Mouse (Mus musculus): ENCODE results near the gene Slc25a30. TPM values are rescaled to one million over a fixed set of nuclear protein-coding genes. Genes with fewer than 3 reads are reported as not detected.
A peak's percentile ranks its signal among the peaks of the same experiment; 100 is the strongest.

Gene Slc25a30
- polyA plus RNA-seq, 1 experiment from 2014 or later = 1.8 TPM

DNA sequence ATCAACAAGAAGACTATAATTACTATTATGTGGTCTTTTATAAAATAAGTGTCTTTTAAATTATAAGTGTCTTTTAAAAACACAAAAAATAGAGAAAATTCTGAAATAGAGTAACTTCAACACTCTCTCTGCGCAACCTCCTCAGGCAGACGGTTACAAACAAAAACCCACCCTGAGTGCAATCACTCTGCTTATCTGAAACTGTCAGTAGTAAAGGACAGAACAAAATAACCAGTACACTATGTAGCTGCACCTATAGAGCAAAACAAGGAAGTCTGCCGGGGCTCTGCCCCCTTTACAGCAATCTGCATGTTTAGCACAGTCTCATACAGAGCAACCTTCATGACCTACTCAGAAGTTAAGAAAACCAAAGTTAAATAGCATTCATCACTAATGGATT, 44.9 kb downstream of the Slc25a30 start:
- H3K9me3 ChIP-seq (replicated peaks) = no peaks in the 10 kb centered on the region
- 34% methylated on average over 3 of the region's 3 CpGs for WGBS (ENCODE audit: insufficient replicate concordance)
- H3K4me2 ChIP-seq = no peak overlapping the region
- ATAC-seq (ENCODE audit: insufficient read depth) = 0 out of 2 replicates have a peak, but pooled peaks have one; percentile 37
- H3K27me3 ChIP-seq = no peaks in the 10 kb centered on the region
- H3K4me3 ChIP-seq (replicated peaks) = no peak overlapping the region
- H3K27ac ChIP-seq (replicated peaks) = no peak overlapping the region
- peaks cover 65% of the 10 kb centered on the region for H3K36me3 ChIP-seq (replicated peaks)
- no peak overlapping the region for H3K9ac ChIP-seq
- H3K4me1 ChIP-seq (replicated peaks) = 0 out of 2 replicates have a peak, but pooled peaks cover 4% of the 10 kb centered on the region

DNA sequence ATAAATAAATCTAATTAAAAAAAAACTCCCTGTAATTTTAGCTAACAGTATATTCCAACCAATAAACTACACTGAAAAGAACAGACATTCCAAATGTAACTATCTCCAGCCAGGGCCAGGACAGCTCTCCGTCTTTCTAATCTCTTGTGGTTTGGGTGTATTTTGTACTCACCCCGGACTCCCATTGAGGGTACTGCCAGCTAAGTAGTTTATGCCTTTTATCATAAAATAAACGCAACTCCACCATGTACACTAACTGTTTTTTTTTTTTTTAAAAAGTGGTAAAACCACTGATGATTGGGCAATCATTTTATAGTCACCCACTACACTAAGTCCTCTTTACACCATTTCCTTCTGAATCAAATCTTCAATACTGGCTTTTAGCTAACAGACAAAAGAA, 51.2 kb downstream of the Slc25a30 start:
- Histone ChIP-seq H3K4me2 (no peak overlapping the region), H3K4me1 (replicated peaks) (no peaks in the 10 kb centered on the region), H3K27me3 (no peaks in the 10 kb centered on the region), H3K36me3 (replicated peaks) (peaks cover 77% of the 10 kb centered on the region), H3K4me3 (replicated peaks) (no peak overlapping the region), H3K9me3 (replicated peaks) (no peaks in the 10 kb centered on the region), H3K9ac (no peak overlapping the region), H3K27ac (replicated peaks) (no peak overlapping the region)
- ATAC-seq (ENCODE audit: insufficient read depth) = no peak
- WGBS (ENCODE audit: insufficient replicate concordance) = 41% methylated on average over 3 of the region's 3 CpGs

DNA sequence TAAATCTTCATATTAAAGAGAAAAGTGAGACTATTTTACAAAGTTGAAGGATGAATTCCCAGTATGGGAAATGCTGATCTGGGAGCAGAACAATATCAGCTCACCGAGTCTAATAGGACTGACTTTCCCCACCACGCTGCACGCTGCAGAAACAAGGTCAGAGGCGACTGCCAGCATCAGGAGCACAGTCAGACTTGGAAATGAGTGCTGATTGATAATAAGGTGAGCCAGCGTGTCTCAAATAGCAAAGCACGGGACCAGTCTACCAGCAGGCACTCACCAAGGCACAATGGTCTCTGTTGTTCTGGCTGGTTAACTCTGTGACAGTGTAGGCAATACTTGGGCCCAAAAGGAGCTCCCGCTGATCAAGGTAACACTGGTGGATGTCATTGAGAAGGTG, 54.2 kb downstream of the Slc25a30 start:
- H3K36me3 ChIP-seq (replicated peaks) = peaks cover 86% of the 10 kb centered on the region
- ATAC-seq (ENCODE audit: insufficient read depth) = no peak
- no peak overlapping the region for H3K4me3 ChIP-seq (replicated peaks)
- H3K4me1 ChIP-seq (replicated peaks) = no peaks in the 10 kb centered on the region
- H3K4me2 ChIP-seq = no peak overlapping the region
- WGBS (ENCODE audit: insufficient replicate concordance) = 84% methylated on average over 7 of the region's 7 CpGs
- H3K9me3 ChIP-seq (replicated peaks) = no peaks in the 10 kb centered on the region
- no peaks in the 10 kb centered on the region for H3K27me3 ChIP-seq
- no peak overlapping the region for H3K27ac ChIP-seq (replicated peaks)
- no peak overlapping the region for H3K9ac ChIP-seq

DNA sequence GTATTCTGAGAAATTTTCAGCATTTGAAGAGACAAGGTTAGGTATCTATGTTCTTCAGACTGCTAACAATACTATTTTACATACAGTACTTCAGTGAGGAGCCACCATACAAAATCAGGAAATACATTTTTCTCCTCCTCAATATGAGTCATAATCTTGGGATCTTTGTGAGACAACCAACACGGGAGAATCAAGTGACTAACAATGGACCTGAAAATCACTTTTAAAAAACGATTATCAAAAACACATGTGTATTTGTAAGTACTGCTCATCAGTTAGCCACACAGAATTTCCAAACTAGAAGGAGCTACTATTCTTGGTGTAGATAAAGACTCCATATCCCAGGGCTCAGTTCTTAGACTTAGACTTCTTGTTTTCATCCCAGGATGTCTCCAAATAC, 55.5 kb downstream of the Slc25a30 start:
- H3K4me1 ChIP-seq (replicated peaks) = no peaks in the 10 kb centered on the region
- no peak overlapping the region for H3K4me3 ChIP-seq (replicated peaks)
- H3K9me3 ChIP-seq (replicated peaks) = no peaks in the 10 kb centered on the region
- H3K27ac ChIP-seq (replicated peaks) = no peak overlapping the region
- ATAC-seq (ENCODE audit: insufficient read depth) = no peak
- peaks cover 86% of the 10 kb centered on the region for H3K36me3 ChIP-seq (replicated peaks)
- H3K27me3 ChIP-seq = no peaks in the 10 kb centered on the region
- WGBS (ENCODE audit: insufficient replicate concordance) = 62% methylated on average over 2 of the region's 2 CpGs
- H3K9ac ChIP-seq = no peak overlapping the region
- H3K4me2 ChIP-seq = no peak overlapping the region

DNA sequence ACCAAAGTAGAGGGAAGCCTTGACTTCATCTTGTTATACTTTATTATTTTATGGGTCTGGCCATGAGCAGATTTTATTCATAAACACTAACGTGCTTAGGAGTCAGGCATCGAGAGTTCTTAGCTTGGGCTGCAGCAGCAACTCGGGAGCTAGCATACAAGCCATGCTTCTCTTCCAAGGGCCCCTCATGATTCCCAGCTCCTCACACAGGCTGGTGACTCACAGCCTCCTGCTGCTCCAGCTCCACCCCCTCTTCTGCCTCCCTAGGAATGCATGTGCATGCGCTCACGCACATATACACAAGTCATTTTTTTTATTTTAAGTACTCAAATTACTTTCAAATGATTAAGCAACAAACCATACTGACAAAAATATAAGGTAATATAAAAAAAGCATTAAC, 58.7 kb downstream of the Slc25a30 start:
- Histone ChIP-seq H3K4me1 (replicated peaks) (no peaks in the 10 kb centered on the region), H3K9me3 (replicated peaks) (no peaks in the 10 kb centered on the region), H3K27ac (replicated peaks) (no peak overlapping the region), H3K27me3 (no peaks in the 10 kb centered on the region), H3K4me2 (no peak overlapping the region), H3K4me3 (replicated peaks) (no peak overlapping the region), H3K36me3 (replicated peaks) (peaks cover 80% of the 10 kb centered on the region), H3K9ac (no peak overlapping the region)
- WGBS (ENCODE audit: insufficient replicate concordance) = 91% methylated on average over 5 of the region's 5 CpGs
- ATAC-seq (ENCODE audit: insufficient read depth) = no peak

DNA sequence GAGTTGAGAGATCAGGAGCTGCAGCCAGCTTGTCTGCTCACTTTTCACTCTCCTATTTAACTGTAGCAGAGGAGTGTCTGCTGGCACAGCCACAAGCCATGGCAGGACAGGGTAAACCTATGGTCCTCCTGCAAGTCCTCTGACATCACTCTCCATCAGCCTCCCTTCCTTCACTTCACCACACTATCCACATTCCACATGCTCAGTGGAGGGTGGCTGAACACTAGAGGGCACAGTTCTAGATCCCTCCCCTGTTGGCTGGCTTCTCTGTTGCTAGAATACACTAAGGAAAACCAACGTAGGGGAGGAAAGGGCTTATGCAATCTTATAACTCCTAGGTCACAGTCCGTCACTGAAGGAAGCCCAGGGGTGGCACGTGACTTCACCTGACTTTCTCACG, 59.8 kb downstream of the Slc25a30 start:
- Histone ChIP-seq H3K4me3 (replicated peaks) (no peak overlapping the region), H3K36me3 (replicated peaks) (peaks cover 80% of the 10 kb centered on the region), H3K9ac (no peak overlapping the region), H3K27ac (replicated peaks) (no peak overlapping the region), H3K9me3 (replicated peaks) (no peaks in the 10 kb centered on the region), H3K4me2 (no peak overlapping the region), H3K4me1 (replicated peaks) (no peaks in the 10 kb centered on the region), H3K27me3 (no peaks in the 10 kb centered on the region)
- WGBS (ENCODE audit: insufficient replicate concordance) = 54% methylated on average over 4 of the region's 4 CpGs
- ATAC-seq (ENCODE audit: insufficient read depth) = no peak

DNA sequence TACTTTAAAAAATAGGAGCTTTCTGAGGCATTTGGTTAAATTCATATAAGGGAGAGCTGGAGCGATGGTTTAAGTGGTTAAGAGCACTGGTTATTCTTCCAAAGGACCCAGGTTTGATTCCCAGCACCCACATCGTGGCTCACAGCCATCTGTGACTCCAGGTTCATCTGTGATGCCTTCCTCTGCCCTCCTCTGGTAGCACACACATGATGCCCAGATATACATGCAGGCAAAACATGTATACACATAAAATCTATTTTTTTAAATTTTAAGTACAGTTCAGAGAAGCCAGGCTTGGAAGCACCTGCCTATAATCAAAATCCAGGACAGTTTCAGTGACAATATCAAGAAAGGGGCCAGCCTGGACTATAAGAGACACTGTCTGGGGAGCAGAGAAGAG, 64.0 kb downstream of the Slc25a30 start:
- Histone ChIP-seq H3K9ac (no peak overlapping the region), H3K9me3 (replicated peaks) (no peaks in the 10 kb centered on the region), H3K4me3 (replicated peaks) (no peak overlapping the region), H3K27ac (replicated peaks) (no peak overlapping the region), H3K36me3 (replicated peaks) (peaks cover 85% of the 10 kb centered on the region), H3K4me2 (no peak overlapping the region), H3K4me1 (replicated peaks) (no peaks in the 10 kb centered on the region), H3K27me3 (no peaks in the 10 kb centered on the region)
- ATAC-seq (ENCODE audit: insufficient read depth) = no peak
- WGBS (ENCODE audit: insufficient replicate concordance) = 92% methylated on average over 2 of the region's 2 CpGs

DNA sequence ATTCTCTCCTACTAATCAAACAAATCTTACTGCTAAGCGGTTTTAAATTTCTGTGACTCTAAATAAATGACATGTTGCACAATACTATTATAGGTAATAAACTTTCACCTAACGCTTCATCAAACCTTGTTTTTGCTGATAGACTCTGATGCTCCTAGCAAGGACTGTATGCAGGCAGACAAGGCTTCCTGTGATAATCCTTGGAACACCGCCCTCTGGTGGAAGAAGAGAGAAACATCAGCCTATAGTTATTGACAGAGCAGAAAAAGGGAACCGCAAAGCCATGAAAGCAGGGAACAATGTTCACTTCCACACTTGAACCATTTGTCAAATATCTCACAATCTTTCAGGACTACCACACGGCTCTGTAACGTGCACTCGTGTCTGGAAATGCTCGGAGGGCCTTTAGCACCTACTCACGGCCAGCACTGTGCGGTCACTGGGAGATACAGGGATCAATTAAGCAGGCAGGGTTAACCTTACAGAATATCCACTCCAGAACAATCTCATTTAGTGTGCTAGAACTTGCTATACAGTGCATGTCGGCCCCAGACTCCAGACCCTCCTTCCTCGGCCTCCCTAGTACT, 64.8 kb downstream of the Slc25a30 start:
- no peaks in the 10 kb centered on the region for H3K4me1 ChIP-seq (replicated peaks)
- H3K36me3 ChIP-seq (replicated peaks) = peaks cover 83% of the 10 kb centered on the region
- H3K9ac ChIP-seq = no peak overlapping the region
- H3K4me2 ChIP-seq = no peak overlapping the region
- no peak for ATAC-seq (ENCODE audit: insufficient read depth)
- no peaks in the 10 kb centered on the region for H3K9me3 ChIP-seq (replicated peaks)
- H3K27ac ChIP-seq (replicated peaks) = no peak overlapping the region
- no peak overlapping the region for H3K4me3 ChIP-seq (replicated peaks)
- WGBS (ENCODE audit: insufficient replicate concordance) = 48% methylated on average over 12 of the region's 12 CpGs
- H3K27me3 ChIP-seq = no peaks in the 10 kb centered on the region

DNA sequence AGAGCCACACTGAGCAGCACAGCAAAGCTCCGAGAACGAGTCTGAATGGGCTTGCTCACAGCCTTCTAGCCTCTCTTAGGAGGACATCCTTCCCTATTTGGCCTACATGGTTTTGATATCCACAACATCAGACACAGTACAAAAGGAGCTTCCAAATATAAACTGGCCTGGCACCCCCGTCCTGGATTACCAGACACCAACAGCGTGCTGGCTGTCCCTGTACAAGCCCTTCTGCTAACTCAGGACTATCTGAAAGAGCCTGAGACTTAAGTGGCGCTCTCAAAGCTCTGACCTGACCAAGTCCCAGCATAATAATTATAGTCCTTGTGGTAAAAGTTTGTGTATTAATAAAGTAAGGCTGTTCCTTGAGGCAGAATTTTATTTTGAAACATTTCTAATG, 66.7 kb downstream of the Slc25a30 start:
- no peaks in the 10 kb centered on the region for H3K27me3 ChIP-seq
- no peak overlapping the region for H3K27ac ChIP-seq (replicated peaks)
- no peaks in the 10 kb centered on the region for H3K4me1 ChIP-seq (replicated peaks)
- H3K4me2 ChIP-seq = no peak overlapping the region
- peaks cover 87% of the 10 kb centered on the region for H3K36me3 ChIP-seq (replicated peaks)
- H3K9me3 ChIP-seq (replicated peaks) = no peaks in the 10 kb centered on the region
- no peak for ATAC-seq (ENCODE audit: insufficient read depth)
- no peak overlapping the region for H3K9ac ChIP-seq
- H3K4me3 ChIP-seq (replicated peaks) = no peak overlapping the region
- 85% methylated on average over 5 of the region's 5 CpGs for WGBS (ENCODE audit: insufficient replicate concordance)

DNA sequence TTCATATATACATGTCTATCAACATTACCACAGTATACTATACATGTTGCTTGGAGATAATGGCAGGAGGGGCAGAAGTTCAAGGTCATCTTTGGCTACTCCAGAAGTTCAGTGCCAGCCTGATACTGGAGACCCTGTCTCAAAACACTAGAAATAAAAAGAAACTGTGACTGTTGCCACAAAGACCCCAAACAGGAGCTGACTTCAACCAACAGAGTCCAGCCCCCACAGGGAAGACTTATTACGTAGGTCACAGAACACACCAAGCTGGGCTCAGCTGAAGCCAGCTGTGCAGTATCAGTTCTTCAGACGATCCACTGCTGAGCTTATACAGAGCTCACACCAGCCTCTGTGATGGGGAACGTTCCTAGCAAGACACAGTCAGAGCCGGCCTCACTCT, 70.4 kb downstream of the Slc25a30 start:
- Histone ChIP-seq H3K4me3 (replicated peaks) (no peak overlapping the region), H3K36me3 (replicated peaks) (peaks cover 92% of the 10 kb centered on the region), H3K9me3 (replicated peaks) (no peaks in the 10 kb centered on the region), H3K27ac (replicated peaks) (no peak overlapping the region), H3K4me2 (no peak overlapping the region), H3K9ac (no peak overlapping the region), H3K27me3 (no peaks in the 10 kb centered on the region), H3K4me1 (replicated peaks) (no peaks in the 10 kb centered on the region)
- no peak for ATAC-seq (ENCODE audit: insufficient read depth)
- 78% methylated on average over 4 of the region's 4 CpGs for WGBS (ENCODE audit: insufficient replicate concordance)

DNA sequence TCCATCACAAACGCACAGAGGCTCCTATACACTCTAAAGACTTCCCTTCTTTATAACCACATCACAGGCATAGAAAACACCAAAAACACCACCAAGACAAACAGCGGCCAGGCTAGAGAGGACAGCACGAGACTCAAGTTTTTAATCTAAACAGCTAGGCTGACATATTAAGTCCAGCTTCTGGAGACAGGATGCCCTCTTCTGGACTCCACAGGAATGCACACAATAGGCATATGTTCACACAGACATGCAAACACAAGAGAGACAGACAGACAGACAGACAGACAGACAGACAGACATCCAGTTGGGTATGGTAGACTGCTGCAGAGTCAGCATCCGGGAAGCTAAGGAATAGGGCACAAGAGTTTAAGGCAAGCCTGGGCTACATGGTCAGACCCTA, 73.2 kb downstream of the Slc25a30 start:
- Histone ChIP-seq H3K4me2 (no peak overlapping the region), H3K4me1 (replicated peaks) (no peaks in the 10 kb centered on the region), H3K27ac (replicated peaks) (no peak overlapping the region), H3K9me3 (replicated peaks) (no peaks in the 10 kb centered on the region), H3K36me3 (replicated peaks) (peaks cover 86% of the 10 kb centered on the region), H3K27me3 (no peaks in the 10 kb centered on the region), H3K9ac (no peak overlapping the region), H3K4me3 (replicated peaks) (no peak overlapping the region)
- 74% methylated on average over 4 of the region's 4 CpGs for WGBS (ENCODE audit: insufficient replicate concordance)
- ATAC-seq (ENCODE audit: insufficient read depth) = no peak

DNA sequence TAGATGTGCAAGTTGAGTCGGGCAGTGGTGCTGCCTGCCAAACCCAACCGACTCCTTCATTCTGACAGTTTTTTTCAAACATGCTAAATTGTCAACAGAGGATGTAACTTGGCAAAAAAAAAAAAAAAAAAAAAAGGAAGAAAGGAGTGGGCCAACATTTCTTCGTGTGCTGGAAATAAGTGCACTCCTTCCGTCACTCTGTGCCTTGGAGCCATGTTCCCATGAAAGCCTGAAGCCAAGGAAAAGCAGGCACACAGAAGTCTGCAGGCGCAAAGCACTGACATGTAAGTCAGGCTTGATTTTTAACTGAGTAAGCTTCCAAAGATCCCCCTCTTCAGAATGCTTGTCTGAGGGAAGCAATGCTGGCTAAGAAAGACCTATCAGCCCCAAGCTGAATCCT, 74.2 kb downstream of the Slc25a30 start:
- Histone ChIP-seq H3K4me1 (replicated peaks) (no peaks in the 10 kb centered on the region), H3K4me3 (replicated peaks) (no peak overlapping the region), H3K9me3 (replicated peaks) (no peaks in the 10 kb centered on the region), H3K27me3 (no peaks in the 10 kb centered on the region), H3K9ac (no peak overlapping the region), H3K4me2 (no peak overlapping the region), H3K27ac (replicated peaks) (no peak overlapping the region), H3K36me3 (replicated peaks) (peaks cover 85% of the 10 kb centered on the region)
- no peak for ATAC-seq (ENCODE audit: insufficient read depth)
- 73% methylated on average over 5 of the region's 5 CpGs for WGBS (ENCODE audit: insufficient replicate concordance)
